Mouse (Mus musculus) small intestine, adult 2 months (tissue): ENCODE data around the gene Trim11. TPM values are rescaled to one million over a fixed set of nuclear protein-coding genes. Genes with fewer than 3 reads are reported as not detected.

Experiments used
- H3K27ac ChIP-seq: fragments of 200-500 bp; 2 replicates; pipeline ENCODE4 v1.5.1; 2012; ENCODE audit warnings: low read depth, low read length, control low read depth, inconsistent platforms; ENCODE audit not compliant: insufficient read depth
- H3K27me3 ChIP-seq: fragments of 200-500 bp; 2 replicates; pipeline ENCODE4 v1.6.1; 2012; ENCODE audit warnings: mild to moderate bottlenecking, moderate library complexity, low read length, inconsistent platforms; ENCODE audit not compliant: control insufficient read depth, insufficient read depth
- H3K36me3 ChIP-seq: fragments of 200-500 bp; 2 replicates; pipeline ENCODE4 v1.6.1; 2012; ENCODE audit warnings: mild to moderate bottlenecking, low read length, control low read depth, inconsistent platforms; ENCODE audit not compliant: control insufficient read depth, insufficient read depth
- H3K4me1 ChIP-seq: fragments of 200-500 bp; 2 replicates; pipeline ENCODE4 v1.6.1; 2012; ENCODE audit warnings: low read length, inconsistent platforms, mixed read lengths; ENCODE audit not compliant: control insufficient read depth, insufficient read depth, insufficient read length
- H3K4me3 ChIP-seq: fragments of 200-500 bp; 2 replicates; pipeline ENCODE4 v1.5.1; 2012; ENCODE audit warnings: low read depth, mild to moderate bottlenecking, control low read depth, inconsistent platforms, low read length, moderate library complexity
- CTCF ChIP-seq: fragments of 200-500 bp; IDR thresholded peaks from 2 replicates; pipeline ENCODE4 v1.5.1; 2012; ENCODE audit warnings: low read depth, mild to moderate bottlenecking, control low read depth, inconsistent platforms, low read length, moderate library complexity, mixed read lengths; ENCODE audit not compliant: insufficient replicate concordance, insufficient read length; ENCODE audit errors: extremely low read depth
- POLR2A ChIP-seq: fragments of 200-500 bp; IDR thresholded peaks from 2 replicates; pipeline ENCODE4 v1.6.1; 2012; ENCODE audit warnings: low read depth, mild to moderate bottlenecking, control low read depth, inconsistent platforms, low read length, moderate library complexity
- WGBS: fragments of 180-500 bp; shearing (Covaris S2); methylation state at CpG from one replicate; pipeline ENCODE4 v1.1.7; 2018; 5-methylcytosine and 5-hydroxymethylcytosine counted together
- polyA plus RNA-seq: library from polyadenylated mRNA; depleted of rRNA; stranded (reverse); fragments of >200 nt; gene quantifications from 2 replicates; pipeline ENCODE4 v1.2.3, GENCODE M21; 2012

The Trim11 gene
- polyA plus RNA-seq, 1 experiment: 22.6 TPM

DNA sequence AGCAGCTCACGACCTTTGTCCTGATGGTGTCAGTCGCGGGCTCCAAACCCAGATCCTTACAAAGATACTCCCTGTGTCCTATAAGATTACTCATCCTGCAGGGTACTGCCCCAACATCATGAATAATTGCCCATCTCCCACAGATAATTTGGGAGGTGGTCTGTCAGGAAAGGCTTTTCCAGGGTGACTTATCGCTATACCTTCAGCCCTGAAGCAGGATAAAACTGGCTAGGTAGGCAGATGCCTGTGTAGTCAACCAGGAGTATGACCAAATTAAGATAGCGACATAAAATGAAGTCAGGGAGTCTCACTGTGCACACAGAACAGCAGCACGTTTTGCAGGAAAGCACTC, 38.8 kb upstream of the Trim11 start:
- H3K27me3 ChIP-seq: no peaks in the 10 kb centered on the region

DNA sequence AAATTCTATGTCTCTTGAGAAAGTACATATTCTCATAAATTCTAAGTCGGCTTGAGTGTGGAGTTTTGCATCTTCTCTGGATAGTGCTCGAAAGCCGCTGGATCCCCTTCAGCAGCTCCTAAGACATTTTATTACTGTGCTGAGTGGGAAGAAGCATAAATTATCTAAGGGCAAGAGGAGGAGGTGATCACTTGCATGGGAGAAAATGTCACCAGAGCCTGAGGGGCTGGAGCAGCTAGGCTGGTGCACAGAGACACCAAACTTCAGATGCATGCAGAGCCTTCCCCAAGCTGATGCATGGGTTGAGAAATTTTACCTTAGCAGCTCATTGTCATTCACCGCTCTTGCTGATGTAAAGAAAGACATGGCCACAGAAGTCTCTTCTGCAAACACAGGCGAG, 33.8 kb upstream of the Trim11 start:
- peaks cover 7% of the 10 kb centered on the region for H3K27me3 ChIP-seq
- H3K4me3 ChIP-seq: no peak overlapping the region
- 80% methylated on average over 5 of the region's 5 CpGs for WGBS
- peaks cover 4% of the 10 kb centered on the region for H3K4me1 ChIP-seq
- no peak overlapping the region for H3K27ac ChIP-seq
- TF ChIP-seq POLR2A: no peak
- TF ChIP-seq CTCF: no peak
- no peaks in the 10 kb centered on the region for H3K36me3 ChIP-seq

More for the DNA sequence above, 38.8 kb upstream of the Trim11 start:
- peaks cover 12% of the 10 kb centered on the region; the same call in 1 of the 2 replicates for H3K4me1 ChIP-seq
- no peak for TF ChIP-seq POLR2A
- no peak overlapping the region; the same call in 1 of the 2 replicates for H3K27ac ChIP-seq
- peak overlapping the region; percentile 78; the same call in 1 of the 2 replicates for H3K4me3 ChIP-seq
- 14% methylated on average over 6 of the region's 6 CpGs for WGBS
- H3K36me3 ChIP-seq: peaks cover 12% of the 10 kb centered on the region

DNA sequence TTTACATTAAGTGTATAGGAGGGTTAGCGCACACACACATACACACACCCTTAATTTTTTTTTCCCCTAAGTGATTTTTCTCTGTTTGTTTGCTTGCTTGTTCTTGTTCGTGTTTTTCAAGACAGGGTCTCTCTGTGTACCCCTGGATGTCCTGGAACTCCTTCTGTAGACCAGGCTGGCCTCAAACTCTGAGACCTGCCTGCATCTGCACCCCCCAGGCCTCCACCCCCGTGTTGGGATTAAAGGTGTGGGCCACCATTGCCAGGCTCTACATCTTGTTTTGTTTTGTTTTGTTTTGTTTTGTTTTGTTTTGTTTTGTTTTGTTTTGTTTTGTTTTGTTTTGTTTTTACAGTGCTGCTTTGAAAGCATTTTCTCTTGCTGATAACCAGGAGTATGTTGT, 30.6 kb upstream of the Trim11 start:
- no peak overlapping the region for H3K27ac ChIP-seq
- no peak for TF ChIP-seq CTCF
- no peak for TF ChIP-seq POLR2A
- 67% methylated on average over 3 of the region's 3 CpGs for WGBS

DNA sequence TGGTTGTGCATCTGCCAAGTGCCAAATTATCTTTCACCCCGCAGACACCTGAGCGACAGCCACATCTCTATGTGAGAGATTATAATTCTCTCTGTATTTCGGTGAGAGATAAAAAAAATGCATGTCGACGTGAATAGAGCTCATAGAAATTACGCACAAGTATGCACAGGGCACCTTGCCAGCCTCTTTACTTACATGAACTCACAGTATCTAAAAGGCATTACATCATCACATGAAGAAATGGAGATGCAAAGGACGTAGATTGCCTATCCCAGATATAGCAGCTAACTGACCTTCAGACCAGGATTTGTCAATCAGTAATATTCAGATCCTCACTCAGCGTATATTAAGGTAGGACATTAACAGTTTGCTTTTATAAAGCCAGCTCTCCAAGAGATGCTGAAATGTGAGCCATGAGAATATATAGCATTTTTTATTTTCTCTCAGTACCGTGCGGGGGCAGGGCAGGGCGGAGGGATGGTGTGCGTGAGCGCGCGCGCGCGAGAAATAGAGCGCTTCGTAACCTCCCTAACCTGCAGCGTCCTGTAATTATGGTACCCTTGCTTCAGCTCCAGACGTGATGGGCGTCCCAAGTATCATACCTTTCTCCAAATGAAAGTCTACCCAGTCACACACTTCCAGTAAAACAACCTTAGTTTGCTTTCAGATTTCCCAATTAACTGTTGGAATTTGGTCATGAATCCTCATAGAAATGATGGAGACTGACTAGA, 29.9 kb upstream of the Trim11 start:
- no peak overlapping the region; the same call in 1 of the 2 replicates for H3K27ac ChIP-seq
- no peak for TF ChIP-seq POLR2A
- TF ChIP-seq CTCF: no peak
- 12% methylated on average over 23 of the region's 23 CpGs for WGBS
- H3K27me3 ChIP-seq: peaks cover 18% of the 10 kb centered on the region
- no peaks in the 10 kb centered on the region for H3K36me3 ChIP-seq
- H3K4me3 ChIP-seq: peak overlapping the region; percentile 27
- H3K4me1 ChIP-seq: peaks cover 4% of the 10 kb centered on the region

More for the DNA sequence above, 30.6 kb upstream of the Trim11 start:
- peaks cover 18% of the 10 kb centered on the region for H3K27me3 ChIP-seq
- H3K36me3 ChIP-seq: no peaks in the 10 kb centered on the region
- H3K4me3 ChIP-seq: no peak overlapping the region
- H3K4me1 ChIP-seq: peaks cover 4% of the 10 kb centered on the region

DNA sequence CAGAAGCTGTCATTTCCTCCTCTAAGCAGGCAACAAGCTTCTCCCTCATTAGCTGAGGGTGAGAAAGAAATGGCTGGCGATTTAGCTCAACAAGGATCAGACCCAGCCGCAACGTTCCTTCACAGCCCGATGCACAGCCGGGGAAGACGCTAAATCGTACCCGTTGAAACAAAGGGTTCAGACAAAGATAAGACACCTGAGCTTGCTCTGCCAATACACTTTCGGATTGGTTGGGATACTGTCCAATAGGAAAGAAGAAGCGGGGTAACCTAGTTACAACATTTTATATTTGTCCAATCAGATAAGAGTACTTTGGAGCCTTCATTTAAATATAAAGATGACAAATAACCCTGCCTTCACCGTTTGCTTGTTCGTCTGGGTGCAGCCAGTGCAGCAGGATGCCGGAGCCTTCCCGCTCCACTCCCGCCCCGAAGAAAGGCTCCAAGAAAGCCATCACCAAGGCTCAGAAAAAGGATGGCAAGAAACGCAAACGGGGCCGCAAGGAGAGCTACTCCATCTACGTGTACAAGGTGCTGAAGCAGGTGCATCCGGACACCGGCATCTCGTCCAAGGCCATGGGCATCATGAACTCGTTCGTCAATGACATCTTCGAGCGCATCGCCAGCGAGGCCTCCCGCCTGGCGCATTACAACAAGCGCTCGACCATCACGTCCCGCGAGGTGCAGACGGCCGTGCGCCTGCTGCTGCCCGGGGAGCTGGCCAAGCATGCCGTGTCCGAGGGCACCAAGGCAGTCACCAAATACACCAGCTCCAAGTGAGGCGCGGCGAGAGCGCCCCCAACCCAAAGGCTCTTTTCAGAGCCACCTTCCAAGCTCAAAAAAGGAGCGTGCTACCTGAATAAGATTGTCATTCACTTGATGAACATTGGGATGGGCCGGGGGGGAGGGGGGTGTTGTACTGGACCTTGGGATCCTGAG, 29.1 kb upstream of the Trim11 start, which contains the start of gene Hist3h2ba:
Gene Hist3h2ba (plus strand): TSS at position 379 of the 938 bp plus-strand sequence.
- WGBS: 2% methylated on average over 48 of the region's 48 CpGs
- peak; percentile 35; the same call in 1 of the 2 replicates for TF ChIP-seq POLR2A
- TF ChIP-seq CTCF: no peak
- Histone ChIP-seq H3K4me1 (peaks cover 7% of the 10 kb centered on the region), H3K4me3 (peak within 1 kb of the TSS; percentile 53), H3K36me3 (no peaks in the 10 kb centered on the region), H3K27ac (peak within 1 kb of the TSS; percentile 2; the same call in 1 of the 2 replicates), H3K27me3 (peaks cover 18% of the 10 kb centered on the region)

DNA sequence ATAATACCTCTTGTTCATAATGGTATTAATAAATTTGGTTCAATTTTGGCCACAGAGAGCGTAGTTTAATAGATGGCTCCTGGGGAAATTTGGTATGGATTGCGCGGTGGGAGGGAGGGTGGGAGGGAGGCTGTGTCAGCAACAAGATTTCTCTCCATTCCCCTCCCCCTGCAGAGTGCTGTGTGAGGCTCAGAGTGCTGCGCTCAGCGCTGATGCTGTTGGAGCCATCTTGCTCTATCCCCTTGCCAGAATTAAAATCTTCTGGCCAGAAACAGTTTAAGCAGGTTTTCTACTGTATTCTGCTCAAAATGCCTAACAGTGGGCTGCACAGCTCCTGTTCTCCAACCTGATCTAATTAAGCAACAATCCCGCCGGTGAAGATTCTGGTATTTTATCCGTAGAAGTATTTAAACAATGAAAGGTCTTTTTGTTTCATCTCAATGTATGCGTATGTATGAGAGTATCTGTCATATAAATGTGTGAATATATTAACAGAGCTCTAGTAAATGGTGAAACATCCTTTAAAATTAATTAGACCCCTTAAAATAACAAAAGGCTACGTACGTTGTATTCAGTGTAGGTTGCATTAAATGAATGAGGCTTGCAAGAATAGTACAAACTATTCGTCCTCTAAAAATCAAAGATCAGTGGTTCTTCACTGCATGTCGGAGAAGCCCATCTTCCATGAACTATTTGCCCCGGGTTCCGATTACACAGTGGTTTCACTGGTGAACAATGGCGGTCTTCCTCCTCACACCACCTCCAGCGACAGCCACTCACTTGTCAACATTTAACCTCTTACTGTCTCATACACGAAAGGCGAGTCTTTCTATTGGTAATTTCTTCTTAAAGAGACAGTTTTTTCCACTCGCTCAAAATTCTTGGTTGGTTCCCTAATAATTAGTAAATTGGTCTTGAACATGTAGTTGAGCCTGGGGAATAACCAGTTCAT, 28.1 kb upstream of the Trim11 start:
- Histone ChIP-seq H3K4me1 (peaks cover 10% of the 10 kb centered on the region), H3K36me3 (no peaks in the 10 kb centered on the region), H3K4me3 (no peak overlapping the region), H3K27me3 (peaks cover 13% of the 10 kb centered on the region), H3K27ac (no peak overlapping the region)
- WGBS: 43% methylated on average over 20 of the region's 20 CpGs
- TF ChIP-seq POLR2A (no peak), CTCF (no peak)
